Mouse (Mus musculus) MEL (cell line): Measurements from ENCODE around the gene Hs3st4.

ENCODE experiments used
- CTCF ChIP-seq, 3 experiments: IDR thresholded peaks in 2 of 3; conservative IDR thresholded peaks in 1 of 3; 2 replicates each; pipeline ENCODE4 v1.5.1; 2011 to 2012; ENCODE audit warnings: low read length in 3 of 3, low read depth in 2 of 3, mild to moderate bottlenecking in 2 of 3, improper control_type of control experiment in 1 of 3, inconsistent platforms in 1 of 3, mixed read lengths in 1 of 3, moderate library complexity in 1 of 3; ENCODE audit not compliant: control insufficient read depth in 1 of 3, insufficient read depth in 1 of 3, poor library complexity in 1 of 3, severe bottlenecking in 1 of 3
- ETS1 ChIP-seq: IDR thresholded peaks from 2 replicates; pipeline ENCODE4 v1.6.1; 2012; ENCODE audit warnings: low read depth, mild to moderate bottlenecking, inconsistent platforms, low read length, improper control_type of control experiment, moderate library complexity
- GABPA ChIP-seq: IDR thresholded peaks from 2 replicates; pipeline ENCODE4 v1.6.1; 2012; ENCODE audit warnings: low read depth, mild to moderate bottlenecking, inconsistent platforms, low read length, improper control_type of control experiment, moderate library complexity
- HCFC1 ChIP-seq: IDR thresholded peaks from 2 replicates; pipeline ENCODE4 v1.6.1; 2012; ENCODE audit warnings: low read depth, mild to moderate bottlenecking, inconsistent platforms, low read length, improper control_type of control experiment, moderate library complexity
- KAT2A ChIP-seq: conservative IDR thresholded peaks from 2 replicates; pipeline ENCODE4 v1.6.1; 2012; ENCODE audit warnings: low read depth, low read length, improper control_type of control experiment, inconsistent platforms
- MAFK ChIP-seq: IDR thresholded peaks from 2 replicates; pipeline ENCODE4 v1.6.1; 2011; ENCODE audit warnings: low read depth, mild to moderate bottlenecking, low read length, improper control_type of control experiment, borderline replicate concordance
- MAX ChIP-seq: IDR thresholded peaks from 2 replicates; pipeline ENCODE4 v1.6.1; 2011; ENCODE audit warnings: low read length, improper control_type of control experiment
- POLR2A ChIP-seq, 2 experiments: IDR thresholded peaks; 2 replicates each; pipeline ENCODE4 v1.6.1; 2011 to 2012; ENCODE audit warnings: low read length in 2 of 2, mild to moderate bottlenecking in 2 of 2, control low read depth in 1 of 2, improper control_type of control experiment in 1 of 2, low read depth in 1 of 2, moderate library complexity in 1 of 2; ENCODE audit not compliant: control insufficient read depth in 1 of 2, insufficient read depth in 1 of 2, poor library complexity in 1 of 2

DNA sequence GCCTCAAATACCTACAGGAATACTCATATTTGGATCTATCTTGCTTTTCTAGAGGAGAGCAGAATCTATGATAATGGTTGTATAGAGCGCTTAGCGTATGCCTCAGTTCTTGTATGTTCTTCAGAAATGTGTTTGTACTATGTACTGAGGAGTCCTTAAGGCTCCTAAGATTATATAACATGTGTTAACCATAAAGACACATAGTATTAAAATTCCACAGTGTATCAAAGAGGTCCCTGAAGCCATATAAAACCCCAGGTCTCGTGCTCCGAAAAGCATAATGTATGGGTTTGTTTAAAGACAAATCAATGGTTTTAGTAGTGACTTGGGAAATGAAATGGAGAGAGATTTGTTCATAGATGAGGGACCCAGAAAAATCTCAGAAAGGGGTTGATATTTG is 371.4 kb downstream of the Hs3st4 start:
- no peak for TF ChIP-seq POLR2A (IDR thresholded peaks at IDR 0.05; ENCODE audit: control insufficient read depth in 1 of 2, insufficient read depth in 1 of 2, low read depth in 1 of 2, low read length in 2 of 2, poor library complexity in 1 of 2)
- TF ChIP-seq MAX, result no peak
- TF ChIP-seq CTCF (IDR thresholded peaks at IDR 0.05 in 2 of 3, conservative IDR thresholded peaks at IDR 0.05 in 1 of 3; ENCODE audit: control insufficient read depth in 1 of 3, insufficient read depth in 1 of 3, low read depth in 2 of 3, low read length in 3 of 3, poor library complexity in 1 of 3, severe bottlenecking in 1 of 3), result no peak
- no peak for TF ChIP-seq GABPA
- no peak for TF ChIP-seq ETS1
- no peak for TF ChIP-seq HCFC1
- TF ChIP-seq MAFK, result no peak
- TF ChIP-seq KAT2A, result no peak
